Mouse (Mus musculus) cerebellum, adult 18-20 months (tissue): ENCODE results near the gene Ebf1.
A peak's percentile ranks its signal among the peaks of the same experiment; 100 is the strongest.

Source experiments
- DNase-seq, 2 experiments: peaks; one replicate each; pipeline ENCODE4 v3.0.0; 2021

Gene Ebf1

GRCm38 (mm10) chr11:44663609-44664141 lies 46.6 kb downstream of the Ebf1 start:
- DNase-seq: no peak

GRCm38 (mm10) chr11:44665156-44665682 lies 48.1 kb downstream of the Ebf1 start:
- peak in 1 of 2 experiments; percentile 10 for DNase-seq

GRCm38 (mm10) chr11:44665741-44666531 lies 48.8 kb downstream of the Ebf1 start:
- DNase-seq: no peak

GRCm38 (mm10) chr11:44666741-44667140 lies 49.6 kb downstream of the Ebf1 start:
- no peak for DNase-seq

- DNase-seq: no peak
Observed at GRCm38 (mm10) chr11:44681306-44681705, 64.2 kb downstream of the Ebf1 start.

GRCm38 (mm10) chr11:44681995-44682394 lies 64.9 kb downstream of the Ebf1 start:
- no peak for DNase-seq

GRCm38 (mm10) chr11:44682703-44683539 lies 65.8 kb downstream of the Ebf1 start:
- no peak for DNase-seq

GRCm38 (mm10) chr11:44684486-44685076 lies 67.5 kb downstream of the Ebf1 start:
- no peak for DNase-seq

- DNase-seq: no peak
Observed at GRCm38 (mm10) chr11:44685129-44685528, 68.0 kb downstream of the Ebf1 start.

GRCm38 (mm10) chr11:44685911-44686361 lies 68.8 kb downstream of the Ebf1 start:
- no peak for DNase-seq

GRCm38 (mm10) chr11:44686378-44686777 lies 69.3 kb downstream of the Ebf1 start:
- no peak for DNase-seq

GRCm38 (mm10) chr11:44688542-44688941 lies 71.4 kb downstream of the Ebf1 start:
- DNase-seq: no peak

- peak; percentile 12 to 34 for DNase-seq
Observed at GRCm38 (mm10) chr11:44689571-44690264, 72.6 kb downstream of the Ebf1 start.

- no peak for DNase-seq
Observed at GRCm38 (mm10) chr11:44690265-44690572, 73.1 kb downstream of the Ebf1 start.

- no peak for DNase-seq
Observed at GRCm38 (mm10) chr11:44695416-44695815, 78.3 kb downstream of the Ebf1 start.

- peak; percentile 57 to 71 for DNase-seq
Observed at GRCm38 (mm10) chr11:44696539-44697201, 79.6 kb downstream of the Ebf1 start.

- DNase-seq: no peak
Observed at GRCm38 (mm10) chr11:44700181-44700580, 83.1 kb downstream of the Ebf1 start.

GRCm38 (mm10) chr11:44701221-44701810 lies 84.2 kb downstream of the Ebf1 start:
- DNase-seq: no peak

- DNase-seq: no peak
Observed at GRCm38 (mm10) chr11:44701864-44702263, 84.7 kb downstream of the Ebf1 start.

GRCm38 (mm10) chr11:44702716-44703486 lies 85.8 kb downstream of the Ebf1 start:
- no peak for DNase-seq

GRCm38 (mm10) chr11:44703951-44704350 lies 86.8 kb downstream of the Ebf1 start:
- DNase-seq: no peak
